Mouse (Mus musculus): Measurements from ENCODE around the gene Lpar2. TPM values are rescaled to one million over a fixed set of nuclear protein-coding genes. Genes with fewer than 3 reads are reported as not detected.

Lpar2 gene
- polyA plus RNA-seq, 1 experiment from 2014 or later = 0.75 TPM

DNA sequence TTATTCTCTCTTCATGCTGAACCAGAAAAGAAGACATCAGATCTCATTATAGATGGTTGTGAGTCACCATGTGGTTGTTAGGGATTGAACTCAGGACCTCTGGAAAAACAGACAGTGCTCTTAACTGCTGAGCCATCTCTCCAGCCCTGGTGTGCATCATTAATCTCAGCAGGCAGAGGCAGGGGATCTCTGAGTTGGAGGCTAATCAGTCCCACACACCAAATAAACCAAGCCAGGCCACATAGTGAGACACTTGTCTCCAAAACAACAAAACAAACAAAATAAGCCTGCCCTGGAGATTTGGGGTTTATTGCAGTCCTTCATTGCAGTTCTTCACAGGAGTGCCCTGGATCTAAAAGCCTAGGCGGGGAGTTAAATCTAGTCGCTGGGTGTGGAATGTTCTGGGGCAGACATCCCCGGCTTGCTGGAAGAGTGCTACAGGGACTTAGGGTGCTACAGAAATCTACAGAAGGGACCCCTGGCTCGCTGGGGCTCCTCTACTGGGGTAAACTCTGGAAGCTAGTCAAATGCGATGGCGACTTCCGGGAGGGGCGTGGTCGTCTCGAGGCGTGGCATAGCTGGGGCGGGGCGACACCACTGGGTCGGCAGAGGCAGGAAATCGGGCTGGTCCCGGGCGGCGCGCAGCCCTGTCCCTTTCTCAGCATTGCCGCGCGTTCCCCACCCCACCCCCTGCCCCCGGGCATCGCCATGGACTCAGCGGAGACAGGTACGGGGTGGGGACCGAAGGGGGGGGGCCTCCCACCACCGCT is 13.9 kb upstream of the Lpar2 start, which contains the start of gene Gmip:
Gene Gmip (plus strand): TSS at position 586 of the 770 bp plus-strand sequence.
- Histone ChIP-seq H3K27ac (replicated peaks) (peak within 1 kb of the TSS; percentile 70), H3K27me3 (no peaks in the 10 kb centered on the region), H3K36me3 (peaks cover 64% of the 10 kb centered on the region), H3K4me3 (peak within 1 kb of the TSS; percentile 55), H3K9me3 (no peaks in the 10 kb centered on the region), H3K4me2 (peak within 1 kb of the TSS; percentile 74), H3K4me1 (replicated peaks) (peaks cover 16% of the 10 kb centered on the region), H3K9ac (peak within 1 kb of the TSS; percentile 74)
- ATAC-seq (ENCODE audit: low FRiP score, low read depth) = peak; percentile 77
- WGBS = 7% methylated on average over 26 of the region's 28 CpGs

DNA sequence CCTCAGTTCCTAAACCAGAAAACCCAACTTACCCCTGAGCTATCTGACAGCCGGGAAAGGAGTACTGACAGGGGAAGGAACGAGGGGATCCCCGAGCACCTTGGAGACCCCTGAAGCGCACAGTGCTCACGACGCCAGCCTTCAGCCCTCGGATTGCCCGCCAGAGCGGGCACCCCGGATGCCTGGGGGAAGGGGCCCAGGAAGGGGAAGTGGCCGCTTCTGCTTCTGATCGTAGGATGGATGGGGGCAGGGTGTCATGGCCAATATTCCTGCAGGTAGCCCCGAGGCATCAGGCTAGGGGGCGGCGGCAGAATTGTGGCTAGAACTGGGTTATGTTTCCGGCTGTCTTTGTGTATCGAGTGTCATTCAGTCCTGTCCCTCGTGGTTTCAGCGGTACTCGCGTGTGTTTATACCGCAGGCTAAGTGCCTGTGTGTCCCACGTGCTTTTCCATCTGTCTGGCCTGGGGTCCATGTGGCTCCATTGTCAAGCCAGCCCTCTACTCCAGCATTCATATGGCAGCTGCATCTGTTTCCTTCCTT is 13.3 kb upstream of the Lpar2 start:
- peak overlapping the region; percentile 70 for H3K27ac ChIP-seq (replicated peaks)
- peaks cover 16% of the 10 kb centered on the region for H3K4me1 ChIP-seq (replicated peaks)
- H3K4me3 ChIP-seq = peak overlapping the region; percentile 55
- peak overlapping the region; percentile 74 for H3K9ac ChIP-seq
- peaks cover 63% of the 10 kb centered on the region for H3K36me3 ChIP-seq
- H3K27me3 ChIP-seq = no peaks in the 10 kb centered on the region
- peak overlapping the region; percentile 74 for H3K4me2 ChIP-seq
- 2% methylated on average over 23 of the region's 23 CpGs for WGBS
- no peaks in the 10 kb centered on the region for H3K9me3 ChIP-seq
- ATAC-seq (ENCODE audit: low FRiP score, low read depth) = peak; percentile 71

DNA sequence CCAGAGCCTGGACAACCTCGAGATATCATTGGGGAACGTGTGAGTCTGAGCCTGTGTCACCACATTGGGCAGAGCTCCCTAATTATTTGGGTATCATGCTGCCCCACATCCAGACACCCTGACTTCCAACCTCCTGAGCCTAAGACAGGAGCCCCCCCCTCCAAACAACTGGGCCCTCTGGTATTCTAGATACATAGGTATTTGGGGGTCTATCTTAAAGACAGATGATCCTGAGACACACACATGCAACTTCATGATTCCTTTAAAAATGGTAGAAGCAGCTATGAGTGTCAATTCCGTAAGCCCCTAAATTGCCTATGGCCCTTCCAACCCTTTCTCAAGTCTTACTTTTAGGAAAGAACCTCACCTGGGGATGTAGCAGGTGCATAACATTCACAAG is 12.4 kb upstream of the Lpar2 start:
- Histone ChIP-seq H3K9me3 (no peaks in the 10 kb centered on the region), H3K4me1 (replicated peaks) (peaks cover 16% of the 10 kb centered on the region), H3K9ac (no peak overlapping the region; the same call in 1 of the 2 replicates), H3K27ac (replicated peaks) (0 out of 2 replicates have a peak overlapping the region, but pooled peaks have one; percentile 30), H3K4me3 (peak overlapping the region; percentile 55), H3K27me3 (no peaks in the 10 kb centered on the region), H3K4me2 (peak overlapping the region; percentile 74), H3K36me3 (peaks cover 65% of the 10 kb centered on the region)
- 59% methylated on average over 3 of the region's 3 CpGs for WGBS
- no peak for ATAC-seq (ENCODE audit: low FRiP score, low read depth)

DNA sequence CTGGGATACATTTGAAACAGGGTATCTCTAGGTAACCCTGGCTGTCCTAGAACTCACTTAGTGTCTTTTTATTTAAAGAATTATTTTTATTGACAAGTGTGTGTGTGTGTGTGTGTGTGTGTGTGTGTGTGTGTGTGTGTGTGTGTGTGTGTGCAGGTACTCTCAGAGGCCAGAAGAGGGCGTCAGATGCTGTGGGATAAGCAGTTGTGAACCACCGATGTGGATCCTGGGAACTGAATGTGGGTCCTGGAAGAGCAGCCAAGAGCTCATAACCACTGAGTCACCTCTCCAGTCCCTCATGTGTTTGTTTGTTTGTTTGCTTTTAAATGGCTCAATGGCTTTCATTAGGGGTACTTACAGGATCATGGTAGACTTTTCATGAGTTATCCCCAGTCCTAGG is 7.3 kb upstream of the Lpar2 start:
- H3K4me1 ChIP-seq (replicated peaks) = peaks cover 4% of the 10 kb centered on the region
- no peaks in the 10 kb centered on the region for H3K9me3 ChIP-seq
- no peak for ATAC-seq (ENCODE audit: low FRiP score, low read depth)
- no peak overlapping the region for H3K4me2 ChIP-seq
- peaks cover 66% of the 10 kb centered on the region for H3K36me3 ChIP-seq
- WGBS = 90% methylated on average over 2 of the region's 2 CpGs
- H3K27me3 ChIP-seq = no peaks in the 10 kb centered on the region
- no peak overlapping the region for H3K27ac ChIP-seq (replicated peaks)
- no peak overlapping the region for H3K9ac ChIP-seq
- H3K4me3 ChIP-seq = no peak overlapping the region

DNA sequence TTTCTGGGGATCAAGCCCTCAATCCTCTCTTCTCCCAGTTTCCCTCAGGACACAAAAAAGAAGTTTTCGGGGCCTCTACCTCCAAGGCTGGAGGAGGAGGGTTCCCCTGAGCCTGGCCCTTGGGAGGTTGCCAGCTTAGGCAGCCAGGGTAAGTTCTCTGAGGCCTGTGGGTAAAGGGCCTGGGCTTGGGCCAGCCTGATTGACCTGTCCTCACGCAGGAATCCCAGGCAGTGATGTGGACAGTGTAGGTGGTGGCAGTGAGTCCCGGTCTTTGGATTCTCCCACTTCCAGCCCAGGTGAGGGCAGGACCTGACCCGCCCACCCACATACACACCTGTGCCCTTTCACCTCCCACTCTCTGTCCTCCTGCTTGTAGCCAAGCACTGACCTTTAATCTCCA is 6.8 kb upstream of the Lpar2 start:
- H3K4me3 ChIP-seq = no peak overlapping the region
- H3K27ac ChIP-seq (replicated peaks) = no peak overlapping the region
- H3K9ac ChIP-seq = no peak overlapping the region
- H3K4me1 ChIP-seq (replicated peaks) = no peaks in the 10 kb centered on the region
- no peaks in the 10 kb centered on the region for H3K9me3 ChIP-seq
- 95% methylated on average over 4 of the region's 4 CpGs for WGBS
- H3K4me2 ChIP-seq = no peak overlapping the region
- no peaks in the 10 kb centered on the region for H3K27me3 ChIP-seq
- H3K36me3 ChIP-seq = peaks cover 66% of the 10 kb centered on the region
- ATAC-seq (ENCODE audit: low FRiP score, low read depth) = no peak

DNA sequence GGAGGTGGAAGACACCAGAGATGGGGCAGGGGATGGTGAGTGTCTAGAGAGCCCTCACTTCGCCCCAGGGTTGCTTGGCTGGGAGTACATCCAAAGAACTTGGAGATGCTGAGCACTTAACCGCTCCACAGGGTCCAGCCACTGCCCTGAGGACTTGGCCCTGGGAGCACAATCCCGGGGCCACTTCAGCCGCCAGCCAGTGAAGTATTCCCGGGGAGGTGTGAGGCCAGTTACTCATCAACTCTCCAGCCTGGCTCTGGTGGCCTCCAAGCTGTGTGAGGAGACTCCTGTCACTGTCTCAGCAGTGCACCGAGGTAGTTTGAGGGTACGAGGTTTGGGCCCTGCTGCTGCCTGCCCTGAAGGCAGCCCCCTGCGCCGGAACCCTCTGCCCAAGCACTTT is 1.8 kb upstream of the Lpar2 start:
- H3K36me3 ChIP-seq = peaks cover 31% of the 10 kb centered on the region

DNA sequence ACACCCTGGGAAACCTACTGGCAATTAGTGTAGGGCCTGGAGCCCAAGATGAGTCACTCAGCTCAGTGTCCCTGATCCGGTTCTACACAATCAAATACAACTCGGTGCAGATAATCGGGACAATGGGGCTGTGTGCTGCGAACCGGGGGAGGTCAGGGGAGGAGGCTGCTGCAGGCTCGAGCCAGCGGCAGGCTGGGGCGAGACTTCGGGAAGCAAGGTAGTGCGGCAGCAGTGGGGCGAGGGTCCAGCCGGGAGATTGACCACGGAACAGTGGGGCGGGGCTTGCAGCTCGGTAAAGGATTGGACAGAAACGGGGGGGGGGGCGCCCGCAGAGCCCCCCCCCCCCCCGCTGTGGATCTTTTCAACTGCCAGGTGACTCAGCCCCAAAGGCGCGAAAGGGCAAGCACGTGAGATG is 251 bp upstream of the Lpar2 start:
- Histone ChIP-seq H3K27ac (replicated peaks) (peak overlapping the region; percentile 82), H3K4me2 (peak overlapping the region; percentile 64), H3K9ac (peak overlapping the region; percentile 54), H3K27me3 (no peaks in the 10 kb centered on the region), H3K9me3 (no peaks in the 10 kb centered on the region), H3K36me3 (peaks cover 25% of the 10 kb centered on the region), H3K4me3 (peak overlapping the region; percentile 48), H3K4me1 (replicated peaks) (peaks cover 33% of the 10 kb centered on the region)
- ATAC-seq (ENCODE audit: low FRiP score, low read depth) = peak; percentile 71
- under 1% methylated on average over 15 of the region's 22 CpGs for WGBS

More for the DNA sequence above, 1.8 kb upstream of the Lpar2 start:
- 76% methylated on average over 9 of the region's 9 CpGs for WGBS
- H3K4me1 ChIP-seq (replicated peaks) = peaks cover 28% of the 10 kb centered on the region
- H3K4me3 ChIP-seq = no peak overlapping the region
- H3K9ac ChIP-seq = no peak overlapping the region
- H3K27me3 ChIP-seq = no peaks in the 10 kb centered on the region
- no peak for ATAC-seq (ENCODE audit: low FRiP score, low read depth)
- no peaks in the 10 kb centered on the region for H3K9me3 ChIP-seq
- no peak overlapping the region for H3K4me2 ChIP-seq
- no peak overlapping the region for H3K27ac ChIP-seq (replicated peaks)

DNA sequence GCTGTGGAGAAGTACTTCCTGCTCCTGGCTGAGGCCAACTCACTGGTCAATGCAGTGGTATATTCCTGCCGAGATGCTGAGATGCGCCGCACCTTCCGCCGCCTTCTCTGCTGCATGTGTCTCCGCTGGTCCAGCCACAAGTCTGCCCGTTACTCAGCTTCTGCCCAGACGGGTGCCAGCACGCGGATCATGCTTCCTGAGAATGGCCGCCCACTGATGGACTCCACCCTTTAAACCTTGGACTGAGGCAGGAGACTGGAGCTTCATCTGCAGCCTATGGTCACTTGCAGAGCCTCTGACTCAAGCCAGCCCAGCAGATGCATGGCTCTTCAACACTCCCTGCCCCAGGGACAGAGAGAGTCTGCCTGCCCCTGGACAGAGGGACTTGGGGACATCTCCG is 4.1 kb downstream of the Lpar2 start:
- WGBS = 95% methylated on average over 12 of the region's 12 CpGs
- Histone ChIP-seq H3K27me3 (no peaks in the 10 kb centered on the region), H3K9me3 (no peaks in the 10 kb centered on the region), H3K27ac (replicated peaks) (no peak overlapping the region), H3K36me3 (peaks cover 20% of the 10 kb centered on the region; the same call in 1 of the 2 replicates), H3K4me3 (no peak overlapping the region), H3K9ac (no peak overlapping the region), H3K4me2 (no peak overlapping the region), H3K4me1 (replicated peaks) (peaks cover 33% of the 10 kb centered on the region)
- no peak for ATAC-seq (ENCODE audit: low FRiP score, low read depth)

DNA sequence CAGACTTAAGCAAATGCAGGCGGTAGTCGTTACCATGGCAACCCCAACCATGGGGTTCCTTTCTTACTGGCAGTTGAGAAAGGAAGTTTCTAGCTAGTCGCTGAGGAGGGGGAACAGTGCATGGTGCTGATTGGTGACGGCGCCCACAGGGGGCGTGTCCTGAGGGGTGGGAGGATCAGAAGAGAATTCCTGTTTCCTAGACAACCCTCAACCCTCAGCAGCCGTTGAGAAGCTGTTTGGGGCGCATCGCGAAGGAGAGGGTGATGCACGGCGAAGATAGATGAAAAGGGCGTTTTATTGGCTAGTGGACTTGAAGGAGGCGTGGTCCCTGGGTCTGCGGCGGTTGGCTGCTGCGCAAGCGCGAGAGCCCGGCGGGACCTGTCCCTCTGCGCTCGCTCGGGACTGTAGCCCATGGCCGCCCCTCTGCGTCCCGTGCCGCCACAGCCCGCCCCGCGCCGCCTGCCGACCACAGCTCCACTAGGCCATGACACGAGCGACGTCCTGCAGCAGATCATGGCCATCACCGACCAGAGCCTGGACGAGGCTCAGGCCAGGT is 10.1 kb downstream of the Lpar2 start, which contains the start of gene Pbx4:
Gene Pbx4 (plus strand): TSS at position 194 of the 556 bp plus-strand sequence.
- WGBS = under 1% methylated on average over 38 of the region's 38 CpGs
- Histone ChIP-seq H3K36me3 (peaks cover 13% of the 10 kb centered on the region; the same call in 1 of the 2 replicates), H3K27ac (replicated peaks) (peak within 1 kb of the TSS; percentile 92), H3K9ac (peak within 1 kb of the TSS; percentile 87), H3K4me3 (peak within 1 kb of the TSS; percentile 90), H3K4me2 (peak within 1 kb of the TSS; percentile 92), H3K9me3 (no peaks in the 10 kb centered on the region), H3K4me1 (replicated peaks) (peaks cover 26% of the 10 kb centered on the region), H3K27me3 (no peaks in the 10 kb centered on the region)
- peak; percentile 99 for ATAC-seq (ENCODE audit: low FRiP score, low read depth)

DNA sequence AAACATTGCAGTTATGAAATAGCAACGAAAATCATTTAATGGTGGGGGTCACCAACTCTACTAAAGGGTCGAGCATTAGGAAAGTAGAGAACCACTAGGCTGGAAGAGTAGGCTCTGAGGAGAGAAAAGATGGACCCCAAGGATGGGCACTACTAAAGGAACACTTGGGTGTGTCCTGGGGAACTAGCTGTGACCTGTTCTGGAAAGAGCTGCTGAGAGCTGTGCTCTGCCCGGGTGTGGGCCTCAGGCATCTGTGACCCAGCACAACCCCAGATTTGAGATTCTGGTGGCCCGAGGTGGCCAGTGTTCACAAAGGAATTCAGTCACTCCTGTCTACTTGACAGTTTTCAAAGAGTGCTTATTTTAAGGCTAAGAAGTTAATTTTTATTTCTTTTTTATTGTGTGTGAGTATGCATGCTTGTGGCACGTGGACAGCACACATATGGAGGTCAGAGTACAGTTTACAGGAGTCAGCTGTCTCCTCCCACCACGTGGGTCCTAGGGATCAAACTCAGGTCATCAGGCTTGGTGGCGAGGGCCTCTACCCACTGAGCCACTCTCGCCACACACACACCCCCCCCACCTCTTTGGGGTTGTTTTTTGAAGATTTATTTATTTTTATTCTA is 14.9 kb downstream of the Lpar2 start:
- WGBS = 83% methylated on average over 8 of the region's 8 CpGs
- no peak overlapping the region for H3K9ac ChIP-seq
- no peak for ATAC-seq (ENCODE audit: low FRiP score, low read depth)
- no peak overlapping the region for H3K4me2 ChIP-seq
- no peak overlapping the region for H3K4me3 ChIP-seq
- no peaks in the 10 kb centered on the region for H3K27me3 ChIP-seq
- H3K9me3 ChIP-seq = no peaks in the 10 kb centered on the region
- H3K27ac ChIP-seq (replicated peaks) = no peak overlapping the region
- H3K4me1 ChIP-seq (replicated peaks) = peaks cover 20% of the 10 kb centered on the region
- no peaks in the 10 kb centered on the region for H3K36me3 ChIP-seq

DNA sequence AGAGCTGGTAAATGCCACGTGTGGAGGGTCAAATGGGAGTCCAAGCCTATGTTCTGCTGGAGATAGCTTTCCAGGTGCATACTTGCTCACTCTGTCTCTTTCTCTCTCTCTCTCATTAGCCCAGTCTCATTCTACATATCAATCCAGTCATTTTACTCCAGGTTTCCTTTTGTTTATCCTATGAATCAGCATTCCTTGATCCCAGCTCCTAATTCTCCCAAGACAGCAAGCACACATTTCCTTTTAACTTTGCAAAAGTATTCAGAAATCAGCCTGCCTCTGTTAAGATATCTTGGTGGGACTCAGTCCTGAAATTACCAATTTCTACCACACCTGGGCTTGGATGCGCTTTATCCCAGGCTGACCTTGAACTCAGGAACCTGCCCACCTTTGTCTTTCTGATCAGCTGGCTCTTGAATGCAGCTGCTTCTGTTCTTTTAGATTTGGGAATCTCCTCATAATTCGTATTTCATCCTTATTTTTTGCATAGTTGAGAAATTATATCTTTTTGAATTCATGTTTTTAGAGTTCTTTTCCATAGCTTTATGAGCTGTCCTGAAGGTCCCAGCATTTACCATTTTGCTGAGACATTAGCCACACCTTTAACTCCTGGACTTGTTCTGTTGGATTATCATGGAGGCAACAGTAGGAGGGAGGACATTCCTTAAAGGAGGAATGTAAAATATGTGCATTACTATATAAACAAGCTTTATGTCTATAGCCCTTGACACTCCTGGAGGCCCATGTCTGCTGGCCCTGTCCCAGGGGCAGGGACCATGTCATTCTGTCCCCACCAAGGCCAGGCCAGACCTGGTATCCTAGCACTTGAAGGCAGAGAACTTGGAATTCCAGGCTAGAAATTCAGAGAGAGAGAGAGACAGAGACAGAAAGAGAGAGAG is 25.2 kb downstream of the Lpar2 start:
- Histone ChIP-seq H3K27me3 (no peaks in the 10 kb centered on the region), H3K27ac (replicated peaks) (no peak overlapping the region), H3K4me1 (replicated peaks) (no peaks in the 10 kb centered on the region), H3K9me3 (no peaks in the 10 kb centered on the region), H3K9ac (no peak overlapping the region), H3K4me2 (no peak overlapping the region), H3K36me3 (0 out of 2 replicates have a peak, but pooled peaks cover 3% of the 10 kb centered on the region), H3K4me3 (no peak overlapping the region)
- 80% methylated on average over 3 of the region's 3 CpGs for whole genome bisulfite sequencing
- ATAC-seq (ENCODE audit: low FRiP score, low read depth) = no peak

Data from hindbrain, embryonic 15.5 days (tissue).